Mouse (Mus musculus) urinary bladder, postnatal 14 days (tissue): Measurements from ENCODE around the gene Pcyt1a.

Source experiments
- DNase-seq: peaks from one replicate; pipeline ENCODE4 v3.0.0; 2021; ENCODE audit warnings: low spot score

Pcyt1a gene

GRCm38 (mm10) chr16:32510399-32511337 lies 79.9 kb downstream of the Pcyt1a start:
- no peak for DNase-seq

- DNase-seq = no peak
Observed at GRCm38 (mm10) chr16:32511338-32511734, 80.6 kb downstream of the Pcyt1a start.

- DNase-seq = no peak
Observed at GRCm38 (mm10) chr16:32511827-32512490, 81.2 kb downstream of the Pcyt1a start.

GRCm38 (mm10) chr16:32512921-32513320 lies 82.2 kb downstream of the Pcyt1a start:
- peak; percentile 49 for DNase-seq

- DNase-seq = no peak
Observed at GRCm38 (mm10) chr16:32513401-32513800, 82.7 kb downstream of the Pcyt1a start.

- DNase-seq = no peak
Observed at GRCm38 (mm10) chr16:32513948-32514347, 83.2 kb downstream of the Pcyt1a start.

- DNase-seq = no peak
Observed at GRCm38 (mm10) chr16:32516006-32516962, 85.6 kb downstream of the Pcyt1a start.

- no peak for DNase-seq
Observed at GRCm38 (mm10) chr16:32517785-32518481, 87.2 kb downstream of the Pcyt1a start.

- DNase-seq = no peak
Observed at GRCm38 (mm10) chr16:32519656-32520371, 89.1 kb downstream of the Pcyt1a start.

GRCm38 (mm10) chr16:32520372-32520748 lies 89.6 kb downstream of the Pcyt1a start:
- DNase-seq = peak; percentile 35

- DNase-seq = no peak
Observed at GRCm38 (mm10) chr16:32522578-32523194, 92.0 kb downstream of the Pcyt1a start.

- peak; percentile 73 for DNase-seq
Observed at GRCm38 (mm10) chr16:32523462-32524243, 92.9 kb downstream of the Pcyt1a start.

- DNase-seq = no peak
Observed at GRCm38 (mm10) chr16:32524244-32524615, 93.5 kb downstream of the Pcyt1a start.
